Mouse (Mus musculus) embryonic facial prominence, embryonic 15.5 days (tissue): ENCODE data around the gene Mmrn2. TPM values are rescaled to one million over a fixed set of nuclear protein-coding genes. Genes with fewer than 3 reads are reported as not detected.
"Not testable (repeated sequence)": the region's sequence is repeated elsewhere in the genome, so short reads cannot be mapped to it uniquely, and the experiment has no call there.

Source experiments
- ATAC-seq: fragments of 200-750 bp; cut with Nextera tagmentation; 2 replicates; pipeline ENCODE4 v1.8.0; 2017; ENCODE audit warnings: low read depth, moderate TSS enrichment; ENCODE audit not compliant: insufficient number of reproducible peaks, low FRiP score, low TSS enrichment
- H3K27ac ChIP-seq: fragments of 300-500 bp; sonication (generic); replicated peaks from 2 replicates; pipeline ENCODE4 v1.5.1; 2015; ENCODE audit warnings: mild to moderate bottlenecking, inconsistent platforms
- H3K27me3 ChIP-seq: fragments of 300-500 bp; sonication (generic); 2 replicates; pipeline ENCODE4 v1.6.1; 2015; ENCODE audit warnings: inconsistent platforms
- H3K36me3 ChIP-seq: fragments of 300-500 bp; sonication (generic); 2 replicates; pipeline ENCODE4 v1.6.1; 2015; ENCODE audit warnings: mild to moderate bottlenecking, inconsistent platforms
- H3K4me1 ChIP-seq: fragments of 300-500 bp; sonication (generic); 2 replicates; pipeline ENCODE4 v1.6.1; 2015; ENCODE audit warnings: inconsistent platforms
- H3K4me2 ChIP-seq: fragments of 300-500 bp; sonication (generic); replicated peaks from 2 replicates; pipeline ENCODE4 v1.6.1; 2015; ENCODE audit warnings: mild to moderate bottlenecking, inconsistent platforms
- H3K4me3 ChIP-seq: fragments of 300-500 bp; sonication (generic); replicated peaks from 2 replicates; pipeline ENCODE4 v1.5.1; 2015; ENCODE audit warnings: mild to moderate bottlenecking, inconsistent platforms
- H3K9ac ChIP-seq: fragments of 300-500 bp; sonication (generic); 2 replicates; pipeline ENCODE4 v1.6.1; 2015; ENCODE audit warnings: inconsistent platforms
- H3K9me3 ChIP-seq: fragments of 300-500 bp; sonication (generic); replicated peaks from 2 replicates; pipeline ENCODE4 v1.6.1; 2016; ENCODE audit warnings: inconsistent platforms
- WGBS: fragments of 180-500 bp; shearing (Covaris S2); methylation state at CpG from one replicate; pipeline ENCODE4 v1.1.7; 2015; 5-methylcytosine and 5-hydroxymethylcytosine counted together
- polyA plus RNA-seq: library from polyadenylated mRNA; unstranded; fragments of >200 nt; fragmentation: Nextera tagmentation; extraction: Ambion mirVana; gene quantifications from 2 replicates; pipeline ENCODE4 v1.2.1, GENCODE M21; 2015

The Mmrn2 gene
- polyA plus RNA-seq, 1 experiment from 2014 or later: 8.8 TPM

DNA sequence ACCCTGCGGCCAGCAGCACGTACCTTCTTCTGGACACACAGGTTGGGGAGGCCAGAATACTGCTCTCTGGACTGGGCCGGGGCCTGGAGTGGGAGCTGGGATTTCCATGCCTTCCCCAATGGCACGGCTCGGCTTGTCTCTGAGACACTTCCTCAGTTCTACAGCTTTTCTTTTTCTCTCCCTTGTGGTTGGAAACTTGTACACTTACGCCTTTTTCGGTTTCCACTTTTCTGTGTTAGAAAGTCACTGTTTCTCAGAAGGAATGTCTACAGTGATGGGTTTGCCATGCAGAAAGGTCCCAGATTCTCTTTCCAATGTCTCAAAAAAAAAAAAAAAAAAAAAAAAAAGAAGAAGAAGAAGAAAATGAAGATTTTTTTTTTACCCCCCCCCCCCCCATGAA lies 28.2 kb downstream of the Mmrn2 start:
- Histone ChIP-seq H3K4me1 (no peaks in the 10 kb centered on the region), H3K4me2 (no peak overlapping the region), H3K9me3 (no peaks in the 10 kb centered on the region), H3K36me3 (peaks cover 63% of the 10 kb centered on the region), H3K4me3 (no peak overlapping the region), H3K9ac (no peak overlapping the region), H3K27me3 (no peaks in the 10 kb centered on the region), H3K27ac (no peak overlapping the region)
- WGBS: 86% methylated on average over 7 of the region's 7 CpGs
- ATAC-seq: no peak

DNA sequence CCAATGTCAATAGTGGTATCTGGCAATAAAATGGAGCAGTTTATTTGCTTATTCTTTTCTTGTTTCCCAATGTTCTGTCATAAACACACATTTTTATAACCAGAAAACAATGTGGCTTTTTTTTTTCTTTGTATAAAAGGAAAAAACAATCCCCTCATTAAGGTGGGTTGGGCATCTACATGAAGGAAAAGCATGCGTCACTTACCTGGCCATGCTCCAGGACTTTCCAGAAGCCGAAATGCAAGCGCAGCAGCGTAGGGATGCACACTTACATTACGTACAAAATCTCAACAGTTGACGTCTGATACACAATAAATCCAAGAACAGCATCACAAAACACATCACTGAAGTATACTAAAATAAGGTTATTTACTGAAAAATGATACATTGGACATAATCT lies 35.5 kb downstream of the Mmrn2 start:
- Histone ChIP-seq H3K4me1 (no peaks in the 10 kb centered on the region), H3K9ac (no peak overlapping the region), H3K27me3 (no peaks in the 10 kb centered on the region), H3K4me2 (no peak overlapping the region), H3K4me3 (no peak overlapping the region), H3K36me3 (peaks cover 69% of the 10 kb centered on the region), H3K27ac (no peak overlapping the region), H3K9me3 (no peaks in the 10 kb centered on the region)
- ATAC-seq: no peak
- 95% methylated on average over 6 of the region's 6 CpGs for WGBS

DNA sequence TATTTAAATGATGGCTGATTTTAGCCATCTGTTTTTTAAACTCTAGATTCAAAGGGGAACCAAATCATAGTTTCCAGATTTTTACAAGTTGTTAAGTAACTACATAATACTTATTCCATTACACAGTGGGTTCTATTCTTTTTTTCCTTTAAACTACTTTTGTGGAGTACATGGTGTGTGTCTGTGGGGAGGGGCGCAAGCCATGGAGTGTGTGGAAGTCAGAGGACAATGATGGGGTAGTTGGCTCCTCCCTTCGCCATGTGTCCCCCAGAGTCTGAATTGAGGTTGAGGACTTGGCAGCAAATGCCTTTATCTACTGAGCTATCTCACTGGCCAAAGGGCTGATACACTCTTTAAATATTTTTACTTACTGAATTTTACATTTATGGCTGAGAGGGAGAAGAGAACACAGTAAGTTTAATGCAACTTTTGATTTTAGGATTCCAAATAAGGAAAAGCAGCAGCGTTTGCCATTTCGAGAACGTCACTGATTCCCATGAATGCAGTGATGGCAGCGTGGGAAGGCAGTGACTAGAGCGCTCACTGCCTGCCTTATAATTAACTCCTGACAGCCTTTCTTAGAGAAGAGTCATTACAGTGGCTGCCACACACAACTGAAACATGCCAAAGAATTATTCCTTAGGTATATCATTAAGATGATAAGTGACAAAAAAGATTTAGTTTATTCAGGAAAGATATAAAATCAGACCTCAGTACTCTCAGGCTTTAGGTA lies 37.1 kb downstream of the Mmrn2 start:
- no peak overlapping the region for H3K4me3 ChIP-seq
- peaks cover 63% of the 10 kb centered on the region for H3K36me3 ChIP-seq
- H3K9ac ChIP-seq: no peak overlapping the region
- no peaks in the 10 kb centered on the region for H3K27me3 ChIP-seq
- no peaks in the 10 kb centered on the region for H3K4me1 ChIP-seq
- no peak overlapping the region for H3K4me2 ChIP-seq
- 0 out of 2 replicates have a peak, but pooled peaks have one; percentile 54 for ATAC-seq
- WGBS: 76% methylated on average over 7 of the region's 7 CpGs
- no peaks in the 10 kb centered on the region for H3K9me3 ChIP-seq
- no peak overlapping the region; the same call in 1 of the 2 replicates for H3K27ac ChIP-seq

DNA sequence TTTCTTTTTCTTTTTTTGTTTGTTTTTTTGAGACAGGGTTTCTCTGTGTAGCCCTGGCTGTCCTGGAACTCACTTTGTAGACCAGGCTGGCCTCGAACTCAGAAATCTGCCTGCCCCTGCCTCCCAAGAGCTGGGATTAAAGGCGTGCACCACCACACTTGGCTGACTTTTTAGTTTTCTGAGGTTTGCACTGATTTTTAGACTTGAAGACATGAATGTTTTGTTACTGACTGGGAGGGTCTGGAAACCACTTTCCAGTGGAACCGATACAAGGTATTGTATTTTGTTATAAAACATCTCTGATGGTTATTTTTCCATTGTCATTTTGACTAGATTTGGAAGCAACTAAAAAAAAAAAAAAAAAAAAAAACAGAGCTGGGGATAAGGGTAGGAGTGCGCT lies 41.7 kb downstream of the Mmrn2 start:
- H3K27ac ChIP-seq, H3K27me3 ChIP-seq, H3K4me3 ChIP-seq, H3K4me1 ChIP-seq, H3K9ac ChIP-seq, H3K4me2 ChIP-seq, H3K9me3 ChIP-seq, ATAC-seq: not testable (repeated sequence)
- peaks cover 65% of the 10 kb centered on the region for H3K36me3 ChIP-seq
- 92% methylated on average over 4 of the region's 4 CpGs for WGBS

DNA sequence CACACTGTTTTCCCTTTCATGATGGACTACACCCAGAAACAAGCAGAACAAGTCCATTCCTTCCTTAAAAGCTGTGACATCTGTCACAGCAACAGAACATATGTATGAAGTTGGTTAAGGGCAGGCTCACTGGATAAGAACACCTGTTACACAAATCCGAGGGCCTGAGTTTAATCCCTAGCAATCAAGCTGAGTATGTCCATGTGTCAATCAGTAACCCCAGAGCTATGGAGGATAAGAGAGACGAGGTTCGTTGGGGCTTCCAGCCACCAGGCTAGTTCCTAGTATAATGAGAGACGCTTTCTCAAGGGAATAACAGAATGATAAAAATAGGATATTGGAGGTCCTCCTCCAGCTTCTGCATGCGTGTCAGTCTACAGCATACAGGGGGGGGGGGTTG lies 42.2 kb downstream of the Mmrn2 start:
- H3K9ac ChIP-seq: no peak overlapping the region
- H3K27ac ChIP-seq: no peak overlapping the region
- no peaks in the 10 kb centered on the region for H3K27me3 ChIP-seq
- no peak for ATAC-seq
- no peak overlapping the region for H3K4me2 ChIP-seq
- no peak overlapping the region for H3K4me3 ChIP-seq
- WGBS: 63% methylated on average over 5 of the region's 5 CpGs
- H3K9me3 ChIP-seq: no peaks in the 10 kb centered on the region
- no peaks in the 10 kb centered on the region for H3K4me1 ChIP-seq
- peaks cover 66% of the 10 kb centered on the region for H3K36me3 ChIP-seq

DNA sequence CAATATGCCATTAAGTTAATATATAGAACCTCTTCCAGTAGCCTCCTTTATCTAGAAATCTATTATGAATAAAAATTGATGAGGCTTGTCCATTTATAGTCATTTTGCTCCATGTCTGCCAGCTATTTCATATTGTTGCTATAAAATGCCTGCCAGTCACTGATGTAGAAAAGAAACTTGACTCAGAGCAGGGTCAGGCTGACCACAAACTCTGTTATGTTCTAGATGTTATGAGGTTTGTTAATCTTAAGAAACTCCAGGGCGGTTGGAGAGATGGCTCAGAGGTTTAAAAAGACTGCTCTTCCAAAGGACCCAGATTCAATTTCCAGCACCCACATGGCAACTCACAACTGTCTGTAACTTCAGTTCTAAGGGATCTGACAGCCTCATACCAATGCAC lies 45.8 kb downstream of the Mmrn2 start:
- WGBS: 79% methylated on average over 1 of the region's 1 CpGs
- Histone ChIP-seq H3K9me3 (no peaks in the 10 kb centered on the region), H3K4me2 (no peak overlapping the region), H3K4me1 (no peaks in the 10 kb centered on the region), H3K27me3 (no peaks in the 10 kb centered on the region), H3K36me3 (peaks cover 70% of the 10 kb centered on the region), H3K9ac (no peak overlapping the region), H3K27ac (no peak overlapping the region), H3K4me3 (no peak overlapping the region)
- ATAC-seq: no peak

DNA sequence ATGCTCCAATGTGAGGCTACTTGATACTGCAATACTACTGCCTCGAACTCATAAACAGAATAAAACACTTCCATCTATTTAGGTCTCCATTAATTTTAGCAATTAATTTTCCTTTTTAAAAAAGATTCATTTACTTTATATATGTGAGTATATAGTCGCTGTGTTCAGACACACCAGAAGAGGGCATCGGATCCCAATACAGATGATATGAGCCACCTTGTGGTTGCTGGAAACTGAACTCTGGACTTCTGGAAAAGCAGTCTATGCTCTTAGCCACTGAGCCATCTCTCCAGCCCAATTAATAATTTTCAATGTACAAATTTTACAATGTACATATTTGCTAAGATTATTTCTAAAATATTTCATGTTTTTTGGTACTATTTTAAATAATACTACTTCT lies 53.0 kb downstream of the Mmrn2 start:
- H3K4me1 ChIP-seq: no peaks in the 10 kb centered on the region
- no peaks in the 10 kb centered on the region for H3K27me3 ChIP-seq
- no peak overlapping the region for H3K4me3 ChIP-seq
- no peak overlapping the region for H3K9ac ChIP-seq
- H3K4me2 ChIP-seq: no peak overlapping the region
- H3K9me3 ChIP-seq: no peaks in the 10 kb centered on the region
- WGBS: 97% methylated on average over 3 of the region's 3 CpGs
- H3K27ac ChIP-seq: no peak overlapping the region
- peaks cover 51% of the 10 kb centered on the region for H3K36me3 ChIP-seq
- no peak for ATAC-seq

DNA sequence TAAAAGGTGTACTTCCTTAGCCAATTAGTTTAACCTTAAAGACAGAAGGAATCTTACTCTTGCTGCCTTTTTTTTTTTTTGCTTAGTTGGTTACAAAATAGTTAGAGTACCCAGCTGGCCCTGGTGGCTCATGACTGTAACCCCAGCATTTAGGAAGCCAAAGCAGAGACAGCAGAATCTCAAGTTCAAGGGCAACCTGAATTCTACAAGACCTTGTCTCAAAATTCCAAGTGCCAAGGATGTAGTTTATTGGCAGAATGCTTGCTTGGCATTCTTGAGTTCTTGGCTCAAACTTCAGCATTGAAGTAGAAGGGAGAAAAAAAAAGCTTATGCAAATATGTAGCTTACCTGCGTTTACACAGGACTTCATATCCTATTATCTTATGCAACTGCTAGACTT lies 53.8 kb downstream of the Mmrn2 start:
- H3K27me3 ChIP-seq: no peaks in the 10 kb centered on the region
- H3K4me1 ChIP-seq: no peaks in the 10 kb centered on the region
- no peak overlapping the region for H3K4me3 ChIP-seq
- WGBS: 85% methylated on average over 1 of the region's 1 CpGs
- H3K9ac ChIP-seq: no peak overlapping the region
- H3K36me3 ChIP-seq: peaks cover 46% of the 10 kb centered on the region
- no peaks in the 10 kb centered on the region for H3K9me3 ChIP-seq
- ATAC-seq: no peak
- no peak overlapping the region for H3K27ac ChIP-seq
- H3K4me2 ChIP-seq: no peak overlapping the region

DNA sequence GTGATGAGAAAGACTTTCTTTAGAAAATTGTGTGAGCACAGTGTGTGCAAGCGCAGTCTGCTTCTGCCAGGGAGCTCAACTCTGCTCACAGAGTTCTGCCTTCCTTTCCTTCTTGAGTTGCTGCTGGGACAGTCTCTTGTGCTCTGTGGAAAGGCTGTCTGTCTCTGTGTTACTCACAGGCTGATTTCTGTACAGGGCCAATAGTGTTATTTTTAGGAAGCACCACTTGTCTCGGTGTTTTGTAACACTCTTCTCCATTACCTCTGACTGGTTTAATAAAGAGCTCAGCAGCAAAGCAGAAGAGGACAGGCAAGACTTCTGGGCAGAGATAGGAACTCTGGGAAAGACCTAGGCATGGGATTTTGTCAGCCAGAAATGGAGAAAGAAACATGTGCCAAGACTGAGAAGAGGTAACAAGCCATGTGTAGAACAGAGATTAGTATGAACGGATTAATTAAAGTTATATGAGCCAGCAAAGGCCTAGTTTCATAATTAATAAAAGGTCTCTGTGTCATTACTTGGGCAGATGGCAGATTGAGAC lies 65.3 kb downstream of the Mmrn2 start:
- Histone ChIP-seq H3K9ac (no peak overlapping the region), H3K36me3 (peaks cover 23% of the 10 kb centered on the region)
- 81% methylated on average over 3 of the region's 3 CpGs for WGBS

DNA sequence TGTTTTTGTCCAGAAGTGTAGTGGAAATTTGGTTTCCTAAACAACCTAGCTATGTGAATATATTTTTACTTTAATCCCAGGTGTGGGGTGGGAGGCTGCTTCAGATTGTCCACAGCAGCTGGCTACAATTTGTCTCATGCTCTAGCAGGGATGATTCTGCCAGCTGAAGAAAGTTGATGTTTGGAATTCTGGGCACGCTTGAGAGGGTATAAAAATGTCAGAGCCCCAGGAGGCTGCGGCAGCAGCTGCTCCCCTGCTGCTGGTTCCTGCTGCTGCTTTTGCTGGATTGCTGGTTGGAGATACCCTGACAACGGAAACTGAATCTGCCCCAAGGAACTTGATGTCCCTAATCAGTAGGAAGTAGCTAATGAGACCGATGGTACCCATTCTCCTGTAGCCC lies 67.3 kb downstream of the Mmrn2 start:
- no peak overlapping the region for H3K27ac ChIP-seq
- 54% methylated on average over 4 of the region's 4 CpGs for WGBS
- ATAC-seq: peak; percentile 29; the same call in 1 of the 2 replicates
- no peak overlapping the region for H3K9ac ChIP-seq
- peaks cover 21% of the 10 kb centered on the region for H3K36me3 ChIP-seq
- H3K9me3 ChIP-seq: no peaks in the 10 kb centered on the region
- no peaks in the 10 kb centered on the region for H3K27me3 ChIP-seq
- H3K4me1 ChIP-seq: peaks cover 17% of the 10 kb centered on the region
- H3K4me3 ChIP-seq: no peak overlapping the region
- no peak overlapping the region for H3K4me2 ChIP-seq

More for the DNA sequence above, 65.3 kb downstream of the Mmrn2 start:
- no peaks in the 10 kb centered on the region for H3K9me3 ChIP-seq
- H3K27ac ChIP-seq: no peak overlapping the region
- no peak overlapping the region for H3K4me3 ChIP-seq
- peaks cover 15% of the 10 kb centered on the region for H3K4me1 ChIP-seq
- no peak overlapping the region for H3K4me2 ChIP-seq
- no peaks in the 10 kb centered on the region for H3K27me3 ChIP-seq
- no peak for ATAC-seq

DNA sequence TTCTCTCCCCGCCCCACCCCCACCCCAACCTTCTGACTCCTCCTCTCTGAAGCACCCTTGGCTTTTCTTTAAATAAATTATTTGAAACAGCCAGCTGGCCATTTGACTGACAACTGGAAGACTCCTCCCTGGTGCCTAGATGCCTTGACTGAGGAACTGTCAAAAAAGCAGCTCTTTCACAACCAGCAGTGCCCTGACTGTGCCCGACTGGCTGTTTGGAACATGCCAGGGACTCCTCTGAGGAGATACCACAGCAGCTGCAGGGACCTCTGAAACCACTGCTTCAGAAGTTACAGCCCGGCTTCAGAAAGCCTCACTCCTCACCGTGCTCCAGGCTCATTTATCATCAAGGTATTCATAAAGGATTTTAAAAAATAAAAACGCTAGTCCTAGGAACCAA lies 69.1 kb downstream of the Mmrn2 start:
- no peak overlapping the region for H3K9ac ChIP-seq
- 0 out of 2 replicates have a peak overlapping the region, but pooled peaks have one; percentile 63 for H3K27ac ChIP-seq
- no peaks in the 10 kb centered on the region for H3K9me3 ChIP-seq
- H3K27me3 ChIP-seq: no peaks in the 10 kb centered on the region
- H3K36me3 ChIP-seq: peaks cover 25% of the 10 kb centered on the region
- no peak overlapping the region for H3K4me2 ChIP-seq
- WGBS: 77% methylated on average over 5 of the region's 5 CpGs
- ATAC-seq: no peak
- no peak overlapping the region for H3K4me3 ChIP-seq
- H3K4me1 ChIP-seq: peaks cover 18% of the 10 kb centered on the region

DNA sequence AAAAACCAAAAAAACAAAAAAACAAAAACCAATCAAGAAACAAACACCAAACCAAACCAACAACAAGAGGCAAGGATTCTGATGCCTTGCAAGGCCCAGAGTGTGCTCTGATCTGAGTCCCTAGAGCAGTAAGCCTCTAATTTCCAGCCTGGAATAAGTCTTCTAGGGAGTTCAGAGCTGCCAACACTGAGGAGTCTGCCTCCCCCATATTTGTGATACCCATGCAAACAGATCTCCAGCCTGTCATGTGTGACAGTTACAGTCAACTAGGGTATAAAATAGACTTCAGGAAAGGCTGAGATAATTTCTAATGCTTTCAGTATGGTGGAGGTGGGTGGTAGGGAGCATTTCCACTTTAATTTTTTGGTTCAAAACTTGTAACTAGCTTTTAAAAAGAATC lies 69.7 kb downstream of the Mmrn2 start:
- Histone ChIP-seq H3K9me3 (no peaks in the 10 kb centered on the region), H3K27ac (peak overlapping the region; percentile 63), H3K4me3 (no peak overlapping the region), H3K9ac (no peak overlapping the region), H3K27me3 (no peaks in the 10 kb centered on the region), H3K36me3 (peaks cover 23% of the 10 kb centered on the region), H3K4me2 (no peak overlapping the region), H3K4me1 (peaks cover 17% of the 10 kb centered on the region)
- no peak for ATAC-seq
